Mouse (Mus musculus) CH12.LX (cell line): ENCODE data around the gene March2. TPM values are rescaled to one million over a fixed set of nuclear protein-coding genes. Genes with fewer than 3 reads are reported as not detected.

ENCODE experiments used
- DNase-seq: peaks from one replicate; pipeline ENCODE4 v3.0.0-alpha.2; 2013; ENCODE audit errors: extremely low read depth
- H3K27ac ChIP-seq: 2 replicates; pipeline ENCODE4 v1.5.1; 2012; ENCODE audit warnings: low read depth, mild to moderate bottlenecking, control low read depth, moderate library complexity; ENCODE audit not compliant: insufficient read depth
- H3K27me3 ChIP-seq: replicated peaks from 2 replicates; pipeline ENCODE3; 2012; ENCODE audit warnings: inconsistent platforms
- H3K36me3 ChIP-seq, 2 experiments: replicated peaks in 1 of 2; 2 replicates each; pipeline versions ENCODE3 to v1.6.1; 2012; ENCODE audit warnings: inconsistent platforms in 1 of 2, low read length in 1 of 2, mild to moderate bottlenecking in 1 of 2, mixed read lengths in 1 of 2, moderate library complexity in 1 of 2; ENCODE audit not compliant: control insufficient read depth in 1 of 2, insufficient read depth in 1 of 2
- H3K4me1 ChIP-seq, 2 experiments: 2 replicates each; pipeline ENCODE4 v1.6.1; 2012; ENCODE audit warnings: inconsistent platforms in 1 of 2, moderate library complexity in 1 of 2; ENCODE audit not compliant: insufficient read depth in 2 of 2, control insufficient read depth in 1 of 2
- H3K4me2 ChIP-seq: 2 replicates; pipeline ENCODE4 v1.6.1; 2012; ENCODE audit warnings: low read depth, mild to moderate bottlenecking, control low read depth; ENCODE audit not compliant: poor library complexity, insufficient read depth, severe bottlenecking
- H3K4me3 ChIP-seq, 3 experiments: fragments of 150-350 bp in 1 of 3; sonication (generic) in 1 of 3; replicated peaks in 1 of 3; 2 replicates each; pipeline versions ENCODE3 to v1.5.1; 2011 to 2012; ENCODE audit warnings: low read depth in 2 of 3, low read length in 2 of 3, mild to moderate bottlenecking in 2 of 3, moderate library complexity in 2 of 3, control low read depth in 1 of 3, improper control_type of control experiment in 1 of 3, inconsistent platforms in 1 of 3, mixed read lengths in 1 of 3; ENCODE audit not compliant: poor library complexity in 1 of 3
- H3K79me2 ChIP-seq: replicated peaks from 2 replicates; pipeline ENCODE4 v1.6.1; 2012; ENCODE audit warnings: mild to moderate bottlenecking, moderate library complexity; ENCODE audit not compliant: control insufficient read depth, poor library complexity, insufficient read depth, severe bottlenecking; ENCODE audit errors: extremely low read depth
- H3K9ac ChIP-seq: 2 replicates; pipeline ENCODE4 v1.6.1; 2012; ENCODE audit warnings: low read depth, mild to moderate bottlenecking, control low read depth, moderate library complexity; ENCODE audit not compliant: insufficient read depth
- H3K9me3 ChIP-seq: replicated peaks from 2 replicates; pipeline ENCODE3; 2012; ENCODE audit warnings: low read length, inconsistent platforms, mixed read lengths
- BHLHE40 ChIP-seq: IDR thresholded peaks from 2 replicates; pipeline ENCODE4 v1.6.1; 2011; ENCODE audit warnings: mild to moderate bottlenecking, low read depth, low read length, improper control_type of control experiment
- CHD2 ChIP-seq: IDR thresholded peaks from 2 replicates; pipeline ENCODE4 v1.6.1; 2011; ENCODE audit warnings: low read length, improper control_type of control experiment
- E2F4 ChIP-seq: IDR thresholded peaks from 2 replicates; pipeline ENCODE4 v1.6.1; 2011; ENCODE audit warnings: low read depth, low read length, improper control_type of control experiment; ENCODE audit not compliant: insufficient replicate concordance
- ELF1 ChIP-seq: IDR thresholded peaks from 2 replicates; pipeline ENCODE4 v1.6.1; 2014; ENCODE audit warnings: low read depth, mild to moderate bottlenecking, inconsistent platforms, low read length, improper control_type of control experiment
- ETS1 ChIP-seq: conservative IDR thresholded peaks from 2 replicates; pipeline ENCODE4 v1.6.1; 2012; ENCODE audit warnings: low read depth, mild to moderate bottlenecking, inconsistent platforms, low read length, improper control_type of control experiment, moderate library complexity
- HCFC1 ChIP-seq: IDR thresholded peaks from 2 replicates; pipeline ENCODE4 v1.6.1; 2012; ENCODE audit warnings: low read depth, mild to moderate bottlenecking, inconsistent platforms, low read length, improper control_type of control experiment
- IRF4 ChIP-seq: IDR thresholded peaks from 2 replicates; pipeline ENCODE4 v1.6.1; 2014; ENCODE audit warnings: low read depth, mild to moderate bottlenecking, inconsistent platforms, low read length, improper control_type of control experiment
- JUN ChIP-seq: IDR thresholded peaks from 2 replicates; pipeline ENCODE4 v1.6.1; 2011; ENCODE audit warnings: low read depth, mild to moderate bottlenecking, low read length, improper control_type of control experiment, moderate library complexity; ENCODE audit not compliant: insufficient read depth
- MXI1 ChIP-seq: IDR thresholded peaks from 2 replicates; pipeline ENCODE4 v1.6.1; 2011; ENCODE audit warnings: mild to moderate bottlenecking, low read depth, low read length, improper control_type of control experiment
- MYC ChIP-seq: IDR thresholded peaks from 2 replicates; pipeline ENCODE4 v1.6.1; 2011; ENCODE audit warnings: low read depth, mild to moderate bottlenecking, improper control_type of control experiment, low read length
- NRF1 ChIP-seq: IDR thresholded peaks from 2 replicates; pipeline ENCODE4 v1.6.1; 2014; ENCODE audit warnings: low read depth, mild to moderate bottlenecking, inconsistent platforms, low read length, improper control_type of control experiment, moderate library complexity
- PAX5 ChIP-seq: IDR thresholded peaks from 2 replicates; pipeline ENCODE4 v1.6.1; 2012; ENCODE audit warnings: low read length, inconsistent platforms, mixed read lengths
- POLR2A ChIP-seq: IDR thresholded peaks from 2 replicates; pipeline ENCODE4 v1.6.1; 2011; ENCODE audit warnings: low read depth, mild to moderate bottlenecking, improper control_type of control experiment, low read length
- POLR2AphosphoS2 ChIP-seq: IDR thresholded peaks from 2 replicates; pipeline ENCODE4 v1.6.1; 2011; ENCODE audit warnings: low read depth, low read length, improper control_type of control experiment
- RCOR1 ChIP-seq: conservative IDR thresholded peaks from 2 replicates; pipeline ENCODE4 v1.6.1; 2012; ENCODE audit warnings: low read depth, mild to moderate bottlenecking, inconsistent platforms, low read length, improper control_type of control experiment
- SIN3A ChIP-seq: IDR thresholded peaks from 2 replicates; pipeline ENCODE4 v1.6.1; 2012; ENCODE audit warnings: low read length, improper control_type of control experiment, inconsistent platforms
- TBP ChIP-seq: conservative IDR thresholded peaks from 2 replicates; pipeline ENCODE4 v1.6.1; 2011; ENCODE audit warnings: low read depth, low read length, improper control_type of control experiment
- TCF12 ChIP-seq: IDR thresholded peaks from 2 replicates; pipeline ENCODE4 v1.6.1; 2014; ENCODE audit warnings: low read depth, mild to moderate bottlenecking, inconsistent platforms, low read length, improper control_type of control experiment
- USF1 ChIP-seq: IDR thresholded peaks from 2 replicates; pipeline ENCODE4 v1.6.1; 2014; ENCODE audit warnings: low read depth, mild to moderate bottlenecking, inconsistent platforms, low read length, improper control_type of control experiment
- USF2 ChIP-seq: conservative IDR thresholded peaks from 2 replicates; pipeline ENCODE4 v1.6.1; 2011; ENCODE audit warnings: low read depth, low read length, improper control_type of control experiment
- ZC3H11A ChIP-seq: IDR thresholded peaks from 2 replicates; pipeline ENCODE4 v1.6.1; 2012; ENCODE audit warnings: low read depth, mild to moderate bottlenecking, inconsistent platforms, low read length, improper control_type of control experiment
- ZKSCAN1 ChIP-seq: IDR thresholded peaks from 2 replicates; pipeline ENCODE4 v1.6.1; 2012; ENCODE audit warnings: low read depth, inconsistent platforms, low read length, improper control_type of control experiment, borderline replicate concordance
- dilution Hi-C: fragments of 300-500 bp; cut with MboI; formaldehyde crosslinking; loops from 2 replicates; pipeline ENCODE4 v1.14.3; 2020; ENCODE audit warnings: low sequenced_read_pairs; ENCODE audit not compliant: extremely low pct_unique_long_range_greater_than_20kb, extremely low pct_ligation_motif_present
- in situ Hi-C: fragments of 300-500 bp; cut with MboI; formaldehyde crosslinking; loops from 3 replicates; pipeline ENCODE4 v1.14.3; 2019; ENCODE audit warnings: low sequenced_read_pairs, low pct_ligation_motif_present, low pct_unique_long_range_greater_than_20kb, mixed read lengths
- polyA plus RNA-seq: library from polyadenylated mRNA; unstranded; fragments of >175 nt; gene quantifications from 2 replicates; pipeline ENCODE4 v1.2.1, GENCODE M21; 2012; ENCODE audit warnings: low read depth; ENCODE audit not compliant: insufficient read length
- total RNA-seq, 2 experiments: library from RNA; depleted of rRNA; stranded (reverse); fragments of 300-350 nt in 1 of 2; fragments of >200 nt in 1 of 2; gene quantifications; 2 replicates each; pipeline ENCODE4 v1.2.3; 2012 to 2014

The March2 gene
- total and polyA plus RNA-seq, 3 experiments, result 9.2 to 12.2 (median 9.3) TPM

DNA sequence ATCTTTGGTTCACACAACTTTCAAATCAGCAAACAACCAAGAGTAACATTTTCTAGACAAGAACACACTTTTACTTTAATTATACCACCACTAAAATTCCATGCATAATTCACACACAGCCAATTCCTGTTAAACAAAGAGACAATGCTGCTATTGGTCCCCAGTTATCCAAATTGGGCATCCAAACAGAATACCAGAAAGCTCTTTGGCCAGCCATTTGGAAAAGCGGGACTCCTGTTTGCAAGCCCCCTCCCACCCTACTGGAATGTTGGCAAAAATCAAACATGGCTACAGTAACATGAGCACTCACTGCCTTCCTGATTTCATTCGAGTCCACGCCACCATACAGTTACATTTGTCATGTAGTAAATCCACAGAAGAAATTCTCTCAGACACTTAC, 48.8 kb downstream of the March2 start:
- Histone ChIP-seq H3K4me2 (no peak overlapping the region), H3K79me2 (peaks cover 71% of the 10 kb centered on the region), H3K9me3 (no peaks in the 10 kb centered on the region), H3K4me3 (no peak overlapping the region), H3K36me3 (peaks cover 34 to 82% of the 10 kb centered on the region in 2 experiments), H3K9ac (no peak overlapping the region), H3K27me3 (no peaks in the 10 kb centered on the region), H3K4me1 (peaks cover 0 to 15% of the 10 kb centered on the region in 2 experiments; a peak in 1 of 4 replicates), H3K27ac (no peak overlapping the region)
- dilution Hi-C loops (no loop called here), in situ Hi-C loops (no loop called here)
- TF ChIP-seq NRF1 (no peak), USF1 (no peak), SIN3A (no peak), JUN (no peak), ETS1 (no peak), CHD2 (no peak), USF2 (no peak), BHLHE40 (no peak), ZC3H11A (no peak), ELF1 (no peak), PAX5 (no peak), TCF12 (no peak), TBP (no peak), POLR2AphosphoS2 (no peak)
- no peak for DNase-seq

DNA sequence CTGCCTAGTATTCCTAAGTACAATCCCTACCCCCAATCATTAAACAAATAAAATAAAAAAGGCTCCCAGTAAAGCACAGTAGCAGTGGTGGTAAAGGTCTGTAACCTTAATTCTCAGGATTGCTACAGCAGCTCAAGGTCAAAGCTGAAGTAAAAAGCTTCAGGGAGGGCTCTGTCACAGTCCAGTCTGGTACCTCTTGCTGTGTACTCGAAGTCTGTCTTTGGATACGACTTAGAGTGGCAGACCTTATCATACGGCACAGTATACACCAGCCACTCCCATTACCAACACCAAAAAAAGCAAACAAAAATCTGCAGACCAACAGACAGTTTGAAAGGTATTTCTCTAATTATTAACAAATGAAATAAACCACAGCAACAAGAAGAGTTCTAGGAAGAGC, 51.7 kb downstream of the March2 start:
- Histone ChIP-seq H3K79me2 (peaks cover 47% of the 10 kb centered on the region), H3K27ac (no peak overlapping the region), H3K9ac (no peak overlapping the region), H3K36me3 (peaks cover 45 to 91% of the 10 kb centered on the region in 2 experiments), H3K4me2 (no peak overlapping the region), H3K9me3 (no peaks in the 10 kb centered on the region), H3K27me3 (no peaks in the 10 kb centered on the region), H3K4me1 (no peaks in the 10 kb centered on the region), H3K4me3 (no peak overlapping the region)
- dilution Hi-C loops (no loop called here), in situ Hi-C loops (no loop called here)
- DNase-seq, result no peak
- TF ChIP-seq IRF4, result no peak
- TF ChIP-seq MXI1, result no peak
- TF ChIP-seq CHD2, result no peak
- TF ChIP-seq PAX5, result no peak
- TF ChIP-seq RCOR1, result no peak
- TF ChIP-seq POLR2A, result no peak
- TF ChIP-seq HCFC1, result no peak
- TF ChIP-seq POLR2AphosphoS2, result no peak
- no peak for TF ChIP-seq ZKSCAN1
- TF ChIP-seq JUN, result no peak
- no peak for TF ChIP-seq MYC
- no peak for TF ChIP-seq E2F4
